Mouse (Mus musculus) MEL (cell line): ENCODE measurements around the gene Kcne2. TPM values are rescaled to one million over a fixed set of nuclear protein-coding genes. Genes with fewer than 3 reads are reported as not detected.

Experiments used
- DNase-seq: peaks from one replicate; pipeline ENCODE4 v3.0.0; 2011; ENCODE audit warnings: low read depth, low spot score
- H3K27ac ChIP-seq: 2 replicates; pipeline ENCODE4 v1.5.1; 2012; ENCODE audit warnings: low read depth, mild to moderate bottlenecking, control low read depth, low read length, moderate library complexity; ENCODE audit not compliant: control insufficient read depth
- H3K27me3 ChIP-seq, 2 experiments: fragments of 150-350 bp in 1 of 2; sonication (generic) in 1 of 2; 2 replicates each; pipeline ENCODE4 v1.6.1; 2012; ENCODE audit warnings: low read length in 2 of 2, mild to moderate bottlenecking in 2 of 2, improper control_type of control experiment in 1 of 2, moderate library complexity in 1 of 2; ENCODE audit not compliant: insufficient read depth in 2 of 2, control insufficient read depth in 1 of 2
- H3K36me3 ChIP-seq, 2 experiments: 2 replicates each; pipeline ENCODE4 v1.6.1; 2012 to 2014; ENCODE audit warnings: low read length in 2 of 2, improper control_type of control experiment in 1 of 2, inconsistent platforms in 1 of 2, mild to moderate bottlenecking in 1 of 2; ENCODE audit not compliant: insufficient read depth in 2 of 2, control insufficient read depth in 1 of 2
- H3K4me1 ChIP-seq, 2 experiments: fragments of 150-350 bp in 1 of 2; sonication (generic) in 1 of 2; 2 replicates each; pipeline ENCODE4 v1.6.1; 2012; ENCODE audit warnings: low read length in 2 of 2, improper control_type of control experiment in 1 of 2, mild to moderate bottlenecking in 1 of 2; ENCODE audit not compliant: insufficient read depth in 2 of 2, control insufficient read depth in 1 of 2
- H3K4me3 ChIP-seq, 2 experiments: fragments of 150-350 bp in 1 of 2; sonication (generic) in 1 of 2; 2 replicates each; pipeline ENCODE4 v1.5.1; 2012; ENCODE audit warnings: low read depth in 2 of 2, low read length in 2 of 2, mild to moderate bottlenecking in 2 of 2, moderate library complexity in 2 of 2, control low read depth in 1 of 2, improper control_type of control experiment in 1 of 2; ENCODE audit not compliant: control insufficient read depth in 1 of 2, insufficient read depth in 1 of 2
- H3K79me2 ChIP-seq: 2 replicates; pipeline ENCODE4 v1.6.1; 2012; ENCODE audit warnings: mild to moderate bottlenecking, low read length, moderate library complexity; ENCODE audit not compliant: control insufficient read depth, poor library complexity, insufficient read depth
- H3K9ac ChIP-seq: 2 replicates; pipeline ENCODE4 v1.6.1; 2012; ENCODE audit warnings: low read depth, mild to moderate bottlenecking, control low read depth, low read length, moderate library complexity; ENCODE audit not compliant: control insufficient read depth, poor library complexity, severe bottlenecking
- H3K9me3 ChIP-seq: fragments of 150-350 bp; sonication (generic); replicated peaks from 2 replicates; pipeline ENCODE4 v1.6.1; 2012; ENCODE audit warnings: mild to moderate bottlenecking, low read length, improper control_type of control experiment, moderate library complexity; ENCODE audit not compliant: insufficient read depth
- CHD1 ChIP-seq: IDR thresholded peaks from 2 replicates; pipeline ENCODE4 v1.6.1; 2012; ENCODE audit warnings: low read depth, mild to moderate bottlenecking, inconsistent platforms, low read length, improper control_type of control experiment
- CTCF ChIP-seq, 3 experiments: IDR thresholded peaks in 2 of 3; conservative IDR thresholded peaks in 1 of 3; 2 replicates each; pipeline ENCODE4 v1.5.1; 2011 to 2012; ENCODE audit warnings: low read length in 3 of 3, low read depth in 2 of 3, mild to moderate bottlenecking in 2 of 3, improper control_type of control experiment in 1 of 3, inconsistent platforms in 1 of 3, mixed read lengths in 1 of 3, moderate library complexity in 1 of 3; ENCODE audit not compliant: control insufficient read depth in 1 of 3, insufficient read depth in 1 of 3, poor library complexity in 1 of 3, severe bottlenecking in 1 of 3
- E2F4 ChIP-seq: IDR thresholded peaks from 2 replicates; pipeline ENCODE4 v1.6.1; 2011; ENCODE audit warnings: low read depth, low read length, improper control_type of control experiment, borderline replicate concordance
- ELF1 ChIP-seq: IDR thresholded peaks from 2 replicates; pipeline ENCODE4 v1.6.1; 2014; ENCODE audit warnings: low read depth, mild to moderate bottlenecking, inconsistent platforms, low read length, improper control_type of control experiment, moderate library complexity
- ETS1 ChIP-seq: IDR thresholded peaks from 2 replicates; pipeline ENCODE4 v1.6.1; 2012; ENCODE audit warnings: low read depth, mild to moderate bottlenecking, inconsistent platforms, low read length, improper control_type of control experiment, moderate library complexity
- GATA1 ChIP-seq: IDR thresholded peaks from 2 replicates; pipeline ENCODE4 v1.6.1; 2011; ENCODE audit warnings: low read depth, low read length, improper control_type of control experiment
- JUND ChIP-seq: IDR thresholded peaks from 2 replicates; pipeline ENCODE4 v1.6.1; 2011; ENCODE audit warnings: low read depth, mild to moderate bottlenecking, improper control_type of control experiment, low read length
- MAFK ChIP-seq: IDR thresholded peaks from 2 replicates; pipeline ENCODE4 v1.6.1; 2011; ENCODE audit warnings: low read depth, mild to moderate bottlenecking, low read length, improper control_type of control experiment, borderline replicate concordance
- MYC ChIP-seq: IDR thresholded peaks from 2 replicates; pipeline ENCODE4 v1.6.1; 2011; ENCODE audit warnings: low read depth, mild to moderate bottlenecking, low read length, improper control_type of control experiment, moderate library complexity
- NRF1 ChIP-seq: IDR thresholded peaks from 2 replicates; pipeline ENCODE4 v1.6.1; 2014; ENCODE audit warnings: low read depth, mild to moderate bottlenecking, inconsistent platforms, low read length, improper control_type of control experiment, moderate library complexity; ENCODE audit not compliant: poor library complexity, insufficient read depth, severe bottlenecking
- POLR2A ChIP-seq, 2 experiments: IDR thresholded peaks; 2 replicates each; pipeline ENCODE4 v1.6.1; 2011 to 2012; ENCODE audit warnings: low read length in 2 of 2, mild to moderate bottlenecking in 2 of 2, control low read depth in 1 of 2, improper control_type of control experiment in 1 of 2, low read depth in 1 of 2, moderate library complexity in 1 of 2; ENCODE audit not compliant: control insufficient read depth in 1 of 2, insufficient read depth in 1 of 2, poor library complexity in 1 of 2
- POLR2AphosphoS5 ChIP-seq: IDR thresholded peaks from 2 replicates; pipeline ENCODE4 v1.6.1; 2012; ENCODE audit warnings: low read depth, borderline replicate concordance, mild to moderate bottlenecking, inconsistent platforms, low read length, moderate library complexity, mixed read lengths
- RAD21 ChIP-seq: IDR thresholded peaks from 2 replicates; pipeline ENCODE4 v1.6.1; 2011; ENCODE audit warnings: mild to moderate bottlenecking, low read depth, low read length, improper control_type of control experiment
- SMC3 ChIP-seq: IDR thresholded peaks from 2 replicates; pipeline ENCODE4 v1.6.1; 2011; ENCODE audit warnings: low read depth, low read length, improper control_type of control experiment
- TCF12 ChIP-seq: IDR thresholded peaks from 2 replicates; pipeline ENCODE4 v1.6.1; 2014; ENCODE audit warnings: low read depth, mild to moderate bottlenecking, inconsistent platforms, low read length, improper control_type of control experiment, moderate library complexity
- UBTF ChIP-seq: IDR thresholded peaks from 2 replicates; pipeline ENCODE4 v1.6.1; 2012; ENCODE audit warnings: low read depth, mild to moderate bottlenecking, inconsistent platforms, low read length, improper control_type of control experiment, moderate library complexity, borderline replicate concordance; ENCODE audit not compliant: insufficient read depth
- ZC3H11A ChIP-seq: IDR thresholded peaks from 2 replicates; pipeline ENCODE4 v1.6.1; 2012; ENCODE audit warnings: low read depth, mild to moderate bottlenecking, inconsistent platforms, low read length, improper control_type of control experiment
- ZNF384 ChIP-seq: IDR thresholded peaks from 2 replicates; pipeline ENCODE4 v1.6.1; 2012; ENCODE audit warnings: low read depth, mild to moderate bottlenecking, inconsistent platforms, low read length, improper control_type of control experiment
- polyA plus RNA-seq, 2 experiments: library from polyadenylated mRNA; stranded (reverse) in 1 of 2; unstranded in 1 of 2; fragments of >175 nt in 1 of 2; fragments of >200 nt in 1 of 2; gene quantifications; 2 replicates each; pipeline versions ENCODE4 v1.2.1 to v1.2.4; 2012; ENCODE audit warnings: low replicate concordance in 2 of 2, low read depth in 1 of 2; ENCODE audit not compliant: insufficient read length in 2 of 2, insufficient read depth in 1 of 2, missing spikeins in 1 of 2
- total RNA-seq: library from RNA; depleted of rRNA; stranded (reverse); fragments of 300-350 nt; gene quantifications from 2 replicates; pipeline ENCODE4 v1.2.3, GENCODE M21; 2012

The Kcne2 gene
- total and polyA plus RNA-seq, 3 experiments: 0.06 TPM; not detected in 2

DNA sequence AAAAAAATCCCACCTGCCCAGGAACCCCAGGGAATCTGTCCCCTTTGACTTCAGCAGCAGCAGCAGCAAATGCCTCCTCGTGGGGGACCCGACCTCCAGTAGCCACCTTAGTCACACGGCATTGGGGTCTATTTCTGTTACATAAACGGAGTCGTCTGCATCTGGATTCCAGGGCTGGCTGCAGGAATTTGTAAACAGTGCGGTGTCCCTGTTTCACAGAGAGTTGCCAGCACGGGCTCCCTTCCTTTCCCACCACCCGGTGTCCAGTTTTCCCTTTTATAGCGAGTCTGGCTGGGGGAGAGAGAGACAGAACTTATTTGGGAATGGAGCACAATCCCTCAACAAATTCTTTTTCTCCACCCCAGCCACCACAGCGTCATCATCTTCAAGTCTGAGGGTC is 7.1 kb upstream of the Kcne2 start:
- no peak for DNase-seq
- no peak overlapping the region for H3K4me3 ChIP-seq
- TF ChIP-seq UBTF (no peak), SMC3 (no peak), POLR2A (IDR thresholded peaks at IDR 0.05; ENCODE audit: control insufficient read depth in 1 of 2, insufficient read depth in 1 of 2, low read depth in 1 of 2, low read length in 2 of 2, poor library complexity in 1 of 2) (no peak)
- H3K27ac ChIP-seq: no peak overlapping the region
- H3K79me2 ChIP-seq: no peaks in the 10 kb centered on the region
- H3K9ac ChIP-seq: no peak overlapping the region
- no peaks in the 10 kb centered on the region for H3K4me1 ChIP-seq
- H3K9me3 ChIP-seq: no peaks in the 10 kb centered on the region
- H3K36me3 ChIP-seq: no peaks in the 10 kb centered on the region
- peaks cover 2 to 3% of the 10 kb centered on the region in 2 experiments; a peak in 3 of 4 replicates for H3K27me3 ChIP-seq

DNA sequence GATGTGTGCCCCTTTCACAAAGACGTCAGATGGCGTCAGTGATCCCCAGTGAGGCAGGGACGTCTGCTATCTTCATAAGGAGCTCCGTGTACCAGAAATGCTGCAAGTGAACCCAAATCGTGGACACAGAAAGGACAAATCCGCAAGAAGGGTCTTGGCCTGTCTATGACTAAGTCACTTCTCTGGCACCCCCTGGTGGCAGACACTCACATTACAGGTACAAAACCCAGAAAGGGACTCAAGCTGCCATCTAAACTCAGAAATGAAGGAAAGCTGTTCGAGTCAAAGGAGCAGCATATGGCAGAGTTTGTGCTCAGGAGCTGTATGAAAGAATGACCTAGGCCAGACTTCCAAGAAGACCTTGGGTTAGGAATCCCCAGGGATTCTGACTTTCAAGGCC is 5.6 kb upstream of the Kcne2 start:
- Histone ChIP-seq H3K36me3 (no peaks in the 10 kb centered on the region), H3K4me1 (no peaks in the 10 kb centered on the region), H3K4me3 (no peak overlapping the region), H3K9me3 (no peaks in the 10 kb centered on the region), H3K27me3 (peaks cover 2 to 4% of the 10 kb centered on the region in 2 experiments; a peak in 3 of 4 replicates), H3K9ac (no peak overlapping the region), H3K79me2 (no peaks in the 10 kb centered on the region), H3K27ac (no peak overlapping the region)
- peak; percentile 76 for DNase-seq
- TF ChIP-seq TCF12 (no peak), E2F4 (no peak), POLR2AphosphoS5 (no peak), GATA1 (no peak), CTCF (IDR thresholded peaks at IDR 0.05 in 2 of 3, conservative IDR thresholded peaks at IDR 0.05 in 1 of 3; ENCODE audit: control insufficient read depth in 1 of 3, insufficient read depth in 1 of 3, low read depth in 2 of 3, low read length in 3 of 3, poor library complexity in 1 of 3, severe bottlenecking in 1 of 3) (peak; percentile 82 to 88 (median 82)), ELF1 (no peak), RAD21 (peak; percentile 78), CHD1 (no peak), MAFK (no peak), ZNF384 (no peak), JUND (0 out of 2 replicates have a peak, but pooled peaks have one; percentile 13), NRF1 (no peak), SMC3 (peak; percentile 92), MYC (no peak), ETS1 (no peak), ZC3H11A (peak; percentile 77)
